Mouse (Mus musculus) spleen, adult 10 weeks (tissue): ENCODE results near the gene Gm8334. TPM values are rescaled to one million over a fixed set of nuclear protein-coding genes. Genes with fewer than 3 reads are reported as not detected.

Source experiments
- polyA plus RNA-seq: library from polyadenylated mRNA; stranded (reverse); fragments of 350-450 nt; fragmentation: Illumina TruSeq; extraction: RNeasy Lipid Tissue Mini Kit (QIAGEN cat#74804); gene quantifications from one replicate; pipeline ENCODE4 v1.2.3, GENCODE M21; 2015; ENCODE audit warnings: low replicate concordance; ENCODE audit not compliant: insufficient read depth

Gm8334 gene
- polyA plus RNA-seq = not detected

DNA sequence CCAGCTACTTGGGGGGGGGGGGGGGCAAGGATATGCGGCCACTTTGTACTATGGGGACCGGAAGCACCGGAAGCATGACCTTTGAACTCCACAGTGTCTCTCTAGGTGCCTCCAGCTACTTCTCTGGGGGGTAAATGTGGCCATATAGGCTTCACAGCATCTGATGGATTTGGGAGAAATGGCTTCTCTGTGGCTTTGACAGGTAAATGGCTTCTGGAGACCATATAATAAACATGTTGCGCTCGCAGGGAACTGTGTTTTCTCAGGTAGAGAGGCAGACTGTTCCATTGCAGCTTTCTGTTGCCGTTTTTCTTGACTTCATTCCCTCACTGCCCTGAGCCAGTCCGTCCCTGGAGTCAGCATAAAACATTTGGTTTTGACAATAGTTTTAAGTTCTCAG is at the start of gene Gm8334:
Gene Gm8334 (minus strand): TSS at position 101 of the 400 bp plus-strand sequence.

DNA sequence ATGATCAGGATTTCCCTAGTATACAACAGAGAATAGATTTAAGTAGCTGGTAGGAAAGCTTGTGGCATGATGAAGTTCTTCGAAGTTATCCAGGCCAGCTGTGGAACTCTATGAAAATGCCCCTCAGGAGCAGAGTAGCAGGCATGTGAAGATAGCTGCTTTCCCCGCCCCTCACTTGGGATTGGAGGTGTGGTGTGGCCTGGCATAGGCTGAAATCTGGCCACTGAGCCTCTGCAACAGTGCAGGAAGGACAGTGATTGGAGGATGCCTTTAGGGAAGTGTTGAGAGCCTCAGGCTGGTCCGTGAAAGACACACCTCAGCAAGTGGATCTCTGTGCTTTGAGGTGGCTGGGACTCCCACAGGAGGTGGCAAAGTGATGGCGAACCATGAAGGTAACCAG is 48.3 kb upstream of the Gm8334 start, which contains the start of gene Gm15127:
Gene Gm15127 (plus strand): TSS at position 301 of the 400 bp plus-strand sequence.

Other genes starting within 250 kb of the Gm8334 start
- not detected for gene Gm15114, start 126.2 kb downstream of the Gm8334 start, polyA plus RNA-seq
- gene Gm15127, start 48.4 kb upstream of the Gm8334 start, polyA plus RNA-seq = not detected
- not detected for gene Luzp4, start 242.5 kb upstream of the Gm8334 start, polyA plus RNA-seq